Mouse (Mus musculus): Measurements from ENCODE around the gene Fgd6.

Fgd6 gene

DNA sequence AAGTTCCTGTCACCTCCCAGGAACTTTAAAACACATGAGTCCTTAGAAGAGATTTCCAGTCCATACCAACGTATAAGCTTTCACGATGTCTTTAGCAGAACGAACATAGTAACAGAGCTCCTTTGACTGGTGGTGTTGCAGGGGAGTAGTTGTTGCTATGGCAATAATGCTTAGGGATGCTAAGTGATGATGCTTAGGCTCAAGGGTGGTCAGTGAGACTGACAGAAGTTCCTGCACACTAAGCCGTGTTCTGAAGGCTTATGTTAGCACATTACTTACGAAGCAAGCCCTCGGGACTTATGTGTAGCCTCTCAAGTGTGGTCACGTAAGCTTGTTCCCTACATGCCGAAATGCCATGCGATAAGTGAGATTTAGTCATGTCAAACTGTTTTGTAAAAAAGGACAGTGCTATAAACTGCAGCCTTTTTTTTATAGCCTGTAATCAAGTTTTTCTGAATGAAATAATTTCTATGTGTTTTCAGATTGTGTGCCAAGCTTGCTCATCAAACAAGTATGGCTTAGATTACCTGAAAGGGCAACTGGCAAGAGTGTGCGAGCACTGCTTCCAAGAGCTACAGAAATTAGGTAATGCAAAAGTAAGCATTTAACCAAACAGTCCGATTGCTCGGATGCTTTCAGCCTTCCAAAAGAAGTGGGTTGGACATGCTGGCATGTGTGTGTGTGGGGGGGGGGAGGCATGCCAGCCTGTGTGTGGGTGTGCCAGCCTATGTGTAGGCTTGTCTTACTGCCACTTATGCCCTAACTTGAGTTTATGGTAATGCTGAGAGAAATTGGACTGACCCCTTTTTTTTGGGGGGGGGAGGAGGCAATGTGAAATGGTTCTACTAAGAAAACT lies 99.0 kb downstream of the Fgd6 start:
- DNase-seq (ENCODE audit: low read depth in 2 of 2, low spot score in 2 of 2): no peak

DNA sequence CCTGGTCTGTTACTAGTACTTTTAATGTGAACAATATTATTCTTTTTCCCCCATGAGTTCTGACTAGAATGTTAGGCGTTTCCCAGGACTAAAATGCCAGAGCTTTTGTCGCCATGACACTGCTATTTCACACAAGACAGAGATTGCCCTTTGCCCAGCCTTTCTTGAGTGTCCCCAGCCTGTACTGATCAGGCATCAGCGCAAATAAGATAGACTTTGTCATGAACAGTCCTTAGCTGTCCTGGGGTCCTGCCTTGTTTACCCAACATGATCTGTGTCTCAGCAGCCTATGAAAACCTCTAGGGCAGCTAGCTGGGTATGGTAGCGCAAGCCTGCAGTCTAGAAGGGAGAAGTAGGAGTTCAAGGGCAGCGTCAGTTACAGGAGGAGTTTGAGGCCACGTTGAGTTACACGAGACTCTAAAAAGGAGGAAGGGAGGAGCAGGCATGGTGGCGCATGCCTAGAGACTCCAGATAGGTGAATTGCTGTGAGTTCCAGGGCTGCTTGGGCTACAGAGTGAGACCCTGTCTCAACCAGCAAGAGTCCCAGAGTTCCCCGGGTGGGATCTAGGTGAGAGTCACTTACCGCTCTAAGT lies 103.2 kb downstream of the Fgd6 start:
- no peak for DNase-seq (ENCODE audit: low read depth in 2 of 2, low spot score in 2 of 2)

DNA sequence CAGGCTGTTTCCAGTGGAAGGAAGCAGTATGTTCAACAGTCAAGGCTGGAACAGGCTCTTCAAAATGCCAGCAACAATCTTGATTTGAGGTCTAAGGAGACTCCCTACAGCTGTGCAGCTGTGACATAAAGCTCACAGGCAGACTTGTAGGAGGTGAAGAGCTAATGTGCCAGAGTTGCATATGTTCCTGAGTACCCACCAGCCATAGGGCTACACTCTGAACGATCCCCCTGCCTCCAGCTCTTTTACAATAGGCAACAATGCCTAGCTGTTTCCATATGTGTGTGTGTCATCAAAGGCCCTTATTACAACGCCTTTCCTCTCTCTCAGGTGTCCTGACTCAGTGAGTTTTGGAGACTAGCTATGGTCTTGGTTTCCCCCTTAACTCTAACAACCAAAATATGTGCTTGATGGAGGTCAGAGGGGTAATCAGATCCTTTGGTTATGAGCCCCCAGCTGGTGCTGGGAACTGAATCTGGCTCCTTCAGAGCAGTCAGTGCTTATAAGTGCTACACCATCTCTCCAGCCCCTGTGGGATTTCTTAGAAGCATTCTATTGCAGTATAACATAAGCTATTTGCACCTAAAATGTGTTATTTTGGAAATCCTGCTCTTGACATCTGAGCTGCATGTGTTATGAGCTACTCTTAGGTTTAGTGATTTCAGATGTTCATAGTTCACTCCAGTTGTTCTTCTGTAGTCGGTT lies 104.6 kb downstream of the Fgd6 start:
- no peak for DNase-seq (ENCODE audit: low read depth in 2 of 2, low spot score in 2 of 2)

DNA sequence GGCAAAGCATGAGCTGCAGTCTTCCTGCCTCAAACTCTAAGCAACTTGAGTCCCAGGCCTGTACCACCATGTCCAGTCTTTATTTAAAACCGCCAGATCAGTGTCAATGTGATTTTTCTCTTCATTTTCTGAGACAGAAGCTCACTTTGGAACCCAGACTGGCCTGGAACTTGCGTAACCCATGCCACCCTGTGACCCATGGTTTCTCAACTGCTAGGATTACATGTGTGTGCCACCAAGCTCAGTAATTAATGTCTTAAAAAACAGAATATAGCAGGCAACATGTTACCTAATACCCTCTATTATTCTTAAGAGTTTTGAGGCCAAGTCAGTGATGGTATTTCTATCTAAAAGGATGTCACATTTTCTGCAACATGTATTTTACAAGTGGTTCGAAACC lies 106.6 kb downstream of the Fgd6 start:
- DNase-seq (ENCODE audit: low read depth in 2 of 2, low spot score in 2 of 2): no peak

DNA sequence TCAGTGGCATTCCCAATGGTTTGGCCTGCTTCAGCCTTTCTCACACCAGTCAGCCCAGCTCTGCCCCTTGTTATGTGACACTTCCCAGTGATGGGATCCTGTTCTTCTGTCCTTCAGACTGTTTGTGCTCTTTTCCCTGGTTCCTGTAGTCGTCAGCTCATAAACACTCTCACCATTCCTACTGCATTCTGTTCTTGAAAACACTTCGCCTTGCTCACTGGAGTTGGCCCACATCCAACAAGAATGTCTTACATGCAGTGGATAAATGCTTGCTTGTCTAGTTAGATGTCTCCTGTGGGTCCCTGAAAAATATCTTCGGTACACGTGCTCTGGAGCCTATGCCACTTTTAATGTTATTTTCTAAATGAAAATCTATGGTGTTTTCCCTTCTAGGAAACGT lies 108.8 kb downstream of the Fgd6 start:
- DNase-seq (ENCODE audit: low read depth in 2 of 2, low spot score in 2 of 2): no peak

DNA sequence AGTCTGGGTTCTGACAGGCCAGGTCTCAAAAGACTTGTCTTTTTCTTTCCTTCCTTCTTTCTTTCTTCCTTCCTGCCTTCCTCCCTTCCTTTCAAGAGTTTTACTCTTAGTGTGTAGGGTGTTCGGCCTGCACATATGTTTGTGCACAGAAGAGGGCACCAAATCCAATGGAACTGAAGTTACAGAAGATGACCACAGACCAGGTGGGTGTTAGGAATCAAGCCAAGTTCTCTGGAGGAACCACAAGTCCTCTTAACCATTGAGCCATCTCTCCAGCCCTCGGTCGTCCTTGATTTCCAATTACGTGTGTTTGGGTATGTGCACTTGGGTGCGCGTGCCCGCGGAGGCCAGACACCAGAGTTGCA lies 111.6 kb downstream of the Fgd6 start:
- no peak for DNase-seq (ENCODE audit: low read depth in 2 of 2, low spot score in 2 of 2)

DNA sequence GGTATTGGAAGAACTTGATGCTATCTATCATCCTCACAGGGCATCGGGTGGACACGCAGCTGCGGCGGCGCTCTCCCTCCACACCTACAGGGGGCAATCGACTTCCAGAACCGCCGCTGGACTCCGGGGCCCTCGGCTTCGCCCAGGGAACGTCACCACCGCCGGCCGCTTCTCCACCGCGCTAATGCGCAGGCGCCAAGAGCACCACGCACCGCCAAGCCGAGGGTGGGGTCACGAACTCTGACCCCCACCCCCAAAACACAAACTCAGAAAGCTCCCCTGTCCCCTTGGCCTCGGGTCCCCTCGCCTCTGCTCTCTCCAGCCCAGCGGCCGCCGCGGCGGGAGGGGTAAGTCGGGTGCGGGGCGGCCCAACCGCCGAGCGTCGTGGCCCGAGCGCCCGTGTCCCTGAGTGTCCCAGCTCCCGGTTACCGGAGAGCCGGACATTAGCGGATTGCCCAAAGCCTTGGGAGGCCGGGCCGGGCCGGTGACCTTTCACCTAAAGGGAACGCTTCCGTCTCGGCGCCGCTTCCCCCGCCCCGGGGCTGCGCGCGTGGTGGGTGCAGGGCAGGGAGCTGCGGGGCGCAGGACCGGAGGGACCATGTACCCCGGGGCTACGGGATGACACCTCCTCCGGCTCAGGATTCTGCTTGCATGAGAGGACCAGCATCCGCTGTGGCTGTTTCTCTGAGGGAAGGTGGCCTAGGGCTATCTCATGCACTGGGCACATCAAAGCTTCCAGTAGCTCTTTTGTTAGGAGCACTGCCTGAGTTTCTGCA lies 112.1 kb downstream of the Fgd6 start, which contains the start of gene Nr2c1:
Gene Nr2c1, plus strand, starts transcription at position 268 of the 776 bp plus-strand sequence.
- DNase-seq (ENCODE audit: low read depth in 2 of 2, low spot score in 2 of 2): peak; percentile 62 to 64

DNA sequence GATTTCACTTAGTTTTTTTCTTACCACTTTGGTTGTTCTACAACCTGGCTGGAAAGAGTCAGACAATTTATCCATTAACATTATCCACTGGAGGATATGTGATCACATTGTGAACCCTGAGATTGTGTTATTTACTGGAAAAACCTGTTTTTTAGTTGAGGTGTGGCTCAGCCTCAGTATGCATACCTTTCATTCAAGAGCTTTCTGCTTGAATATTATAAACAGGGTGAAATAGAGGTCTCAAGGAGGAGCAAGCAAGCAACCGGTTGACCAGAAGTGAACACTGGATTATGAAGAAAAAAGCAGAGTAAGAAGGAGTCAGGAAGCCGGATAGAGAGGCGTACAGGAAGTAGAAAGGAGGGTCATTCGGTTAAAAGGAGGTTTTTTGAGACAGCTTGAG lies 115.7 kb downstream of the Fgd6 start:
- no peak for DNase-seq (ENCODE audit: low read depth in 2 of 2, low spot score in 2 of 2)

DNA sequence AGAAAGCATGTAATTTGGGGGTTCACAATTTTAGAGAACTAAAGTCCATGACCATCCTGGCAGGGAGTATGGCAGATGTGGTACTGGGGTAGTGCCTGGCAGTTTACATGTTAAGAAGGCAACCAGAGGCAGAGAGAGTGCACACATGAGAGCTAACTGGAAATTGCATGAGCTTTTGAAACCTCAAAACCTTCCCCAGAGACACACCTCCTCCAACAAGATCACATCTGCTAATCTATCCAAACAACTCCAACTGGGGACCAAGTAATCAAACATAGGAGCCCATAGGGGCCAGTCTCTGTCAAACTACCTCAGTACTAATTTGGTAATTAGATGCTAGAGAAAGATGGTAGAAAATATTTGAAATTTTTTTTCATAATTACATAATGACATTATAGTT lies 118.0 kb downstream of the Fgd6 start:
- no peak for DNase-seq (ENCODE audit: low read depth in 2 of 2, low spot score in 2 of 2)

DNA sequence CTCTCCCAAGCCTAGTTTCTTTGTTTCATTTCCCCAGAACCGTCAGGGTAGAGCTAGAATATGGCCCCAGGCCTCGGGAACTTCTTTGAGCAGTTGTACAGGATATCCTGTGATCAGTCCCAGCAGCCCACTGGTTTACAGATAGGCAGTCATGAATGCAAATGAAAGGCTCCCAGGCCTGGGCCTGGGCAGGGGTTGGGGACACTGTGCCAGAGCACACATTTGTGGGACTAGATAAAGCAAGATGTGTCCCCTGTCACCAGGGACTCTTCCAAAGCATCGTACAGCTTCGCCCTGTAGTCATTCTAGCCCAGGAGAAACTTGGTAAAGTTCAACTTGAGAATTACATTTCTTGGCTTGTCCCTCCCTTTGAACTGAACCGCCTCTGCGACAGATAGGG lies 123.2 kb downstream of the Fgd6 start:
- DNase-seq (ENCODE audit: low read depth in 2 of 2, low spot score in 2 of 2): no peak

DNA sequence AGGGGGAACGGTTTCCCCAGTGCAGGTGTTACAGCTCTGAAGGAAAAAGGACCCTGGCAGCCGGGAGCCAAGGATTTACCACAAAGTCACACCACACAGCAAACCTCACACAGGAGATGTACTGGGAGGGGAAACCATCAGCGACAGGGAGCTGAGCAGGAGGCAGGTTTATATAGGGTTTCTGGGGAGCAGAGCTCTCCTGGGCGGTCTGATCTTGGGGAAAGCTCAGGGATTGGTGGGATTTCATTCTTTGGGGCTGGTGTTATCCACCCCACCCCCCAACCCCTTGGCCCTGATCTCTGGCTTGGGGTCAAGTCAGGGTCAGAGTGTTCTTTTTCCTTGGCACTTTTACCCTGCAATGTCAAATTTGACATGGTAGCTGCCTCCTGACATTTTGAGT lies 123.6 kb downstream of the Fgd6 start:
- DNase-seq (ENCODE audit: low read depth in 2 of 2, low spot score in 2 of 2): no peak

DNA sequence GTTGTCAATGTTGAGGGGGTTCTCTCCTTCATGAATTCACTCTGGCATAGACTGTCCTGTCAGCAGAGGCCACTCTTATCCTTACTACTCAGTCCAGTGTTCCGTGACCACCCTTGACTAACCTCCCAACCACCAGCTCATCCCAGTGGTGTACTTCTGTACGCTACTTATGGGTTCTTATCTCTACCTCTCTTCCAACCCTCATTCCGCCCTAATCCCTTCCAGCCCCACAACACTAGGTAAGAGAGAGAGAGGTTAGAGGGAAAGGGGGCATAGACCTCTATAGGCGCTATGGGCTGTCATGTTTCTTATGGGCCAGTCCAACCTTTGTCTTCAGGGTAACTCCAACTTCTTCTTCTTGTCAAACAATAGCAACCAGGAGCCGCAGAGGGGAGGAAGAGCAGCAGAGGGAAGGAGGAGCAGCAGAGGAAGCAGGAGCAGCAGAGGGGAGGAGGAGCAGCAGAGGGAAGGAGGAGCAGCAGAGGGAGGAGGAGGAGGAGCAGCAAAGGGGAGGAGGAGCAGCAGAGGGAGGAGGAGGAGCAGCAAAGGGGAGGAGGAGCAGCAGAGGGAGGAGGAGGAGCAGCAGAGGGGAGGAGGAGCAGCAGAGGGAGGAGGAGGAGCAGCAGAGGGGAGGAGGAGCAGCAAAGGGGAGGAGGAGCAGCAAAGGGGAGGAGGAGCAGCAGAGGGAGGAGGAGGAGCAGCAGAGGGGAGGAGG lies 125.4 kb downstream of the Fgd6 start:
- no peak for DNase-seq (ENCODE audit: low read depth in 2 of 2, low spot score in 2 of 2)

DNA sequence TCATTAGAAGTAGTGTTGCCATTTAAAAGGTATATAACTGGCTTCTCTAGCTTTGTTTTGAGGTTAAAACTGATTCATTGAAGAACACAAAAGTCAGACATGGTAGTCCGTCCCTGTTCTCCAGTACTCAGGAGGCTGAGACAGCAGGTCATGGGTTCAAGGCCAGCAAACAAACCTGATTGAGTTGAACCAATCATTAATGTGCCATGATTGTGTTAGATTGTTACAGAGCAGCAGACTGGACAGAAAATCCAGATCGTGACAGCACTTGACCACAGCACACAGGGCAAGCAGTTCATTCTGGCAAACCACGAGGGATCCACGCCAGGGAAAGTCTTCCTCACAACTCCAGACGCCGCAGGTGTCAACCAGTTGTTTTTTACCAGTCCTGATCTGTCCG lies 126.2 kb downstream of the Fgd6 start:
- no peak for DNase-seq (ENCODE audit: low read depth in 2 of 2, low spot score in 2 of 2)

DNA sequence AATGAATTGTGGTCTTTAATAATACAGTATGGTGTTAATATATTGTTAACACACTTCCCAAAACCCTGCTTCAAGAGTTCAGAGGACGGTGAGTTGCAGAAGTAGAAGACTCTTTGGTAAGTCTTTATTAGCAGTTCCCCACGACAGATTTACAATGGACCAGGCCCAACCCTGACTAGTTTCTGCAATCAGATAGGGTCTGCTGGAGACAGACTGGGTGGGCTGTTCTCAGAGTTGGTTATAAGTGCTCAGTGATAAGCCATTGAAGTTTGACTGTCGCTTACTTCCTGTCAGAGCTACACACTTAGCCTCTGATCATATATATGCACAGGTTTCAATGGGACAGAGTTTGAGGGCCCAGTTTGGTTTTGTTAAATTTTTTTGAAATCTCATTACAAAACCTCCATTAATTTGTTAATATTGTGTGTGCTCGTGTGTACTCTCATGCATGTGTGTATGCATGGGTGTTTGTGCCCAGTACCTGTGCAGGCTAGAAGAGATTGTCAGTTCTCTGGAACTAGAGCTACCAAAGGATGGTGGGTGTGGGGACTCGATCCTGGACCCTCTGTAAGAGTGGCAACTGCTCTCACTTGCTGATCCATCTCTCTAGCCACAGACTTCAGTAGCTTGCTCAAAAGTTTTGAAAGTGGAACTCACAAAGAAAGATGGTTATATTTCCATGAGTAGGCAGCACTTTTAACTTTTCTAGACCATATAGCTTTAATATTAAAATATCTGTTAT lies 128.5 kb downstream of the Fgd6 start:
- DNase-seq (ENCODE audit: low read depth in 2 of 2, low spot score in 2 of 2): no peak

DNA sequence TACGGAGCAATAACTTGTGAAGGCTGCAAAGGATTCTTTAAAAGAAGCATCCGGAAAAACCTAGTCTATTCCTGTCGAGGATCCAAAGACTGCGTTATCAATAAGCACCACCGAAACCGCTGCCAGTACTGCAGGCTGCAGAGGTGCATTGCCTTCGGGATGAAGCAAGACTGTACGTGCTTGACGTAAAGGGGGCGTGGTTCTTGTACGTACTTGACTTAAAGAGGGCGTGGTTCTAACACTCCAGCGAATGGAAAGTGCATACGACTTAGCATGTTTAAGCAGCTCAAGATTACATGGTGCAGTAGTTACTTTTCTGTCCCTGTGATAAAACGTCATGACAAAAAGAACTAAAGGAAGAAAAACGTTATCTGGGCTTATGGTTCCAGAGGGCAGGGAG lies 129.6 kb downstream of the Fgd6 start:
- DNase-seq (ENCODE audit: low read depth in 2 of 2, low spot score in 2 of 2): no peak

DNA sequence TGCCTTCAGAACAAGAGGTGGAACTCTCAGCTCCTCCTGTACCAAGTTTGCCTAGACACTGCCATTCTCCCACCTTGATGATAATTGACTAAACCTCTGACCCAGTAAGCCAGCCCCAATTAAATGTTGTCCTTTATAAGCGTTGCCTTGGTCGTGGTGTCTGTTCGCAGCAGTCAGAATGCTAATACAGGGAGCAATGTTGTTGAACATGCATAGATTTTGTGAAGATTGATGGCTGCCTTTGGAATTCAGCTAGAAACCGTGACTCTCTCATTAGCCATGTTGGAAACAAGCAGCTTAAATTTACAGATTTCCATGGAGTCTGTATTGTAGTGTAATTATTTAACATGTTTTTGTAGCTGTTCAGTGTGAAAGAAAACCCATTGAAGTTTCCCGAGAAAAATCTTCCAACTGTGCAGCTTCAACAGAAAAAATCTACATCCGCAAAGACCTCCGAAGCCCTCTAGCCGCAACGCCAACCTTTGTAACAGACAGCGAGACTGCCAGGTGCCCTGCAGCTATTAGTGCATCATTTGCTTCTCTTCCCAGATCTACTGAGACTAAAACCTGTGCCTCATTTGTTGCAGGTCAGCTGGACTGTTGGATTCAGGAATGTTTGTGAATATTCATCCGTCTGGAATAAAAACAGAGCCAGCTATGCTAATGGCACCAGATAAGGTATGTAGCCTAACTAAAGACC lies 131.4 kb downstream of the Fgd6 start:
- no peak for DNase-seq (ENCODE audit: low read depth in 2 of 2, low spot score in 2 of 2)

DNA sequence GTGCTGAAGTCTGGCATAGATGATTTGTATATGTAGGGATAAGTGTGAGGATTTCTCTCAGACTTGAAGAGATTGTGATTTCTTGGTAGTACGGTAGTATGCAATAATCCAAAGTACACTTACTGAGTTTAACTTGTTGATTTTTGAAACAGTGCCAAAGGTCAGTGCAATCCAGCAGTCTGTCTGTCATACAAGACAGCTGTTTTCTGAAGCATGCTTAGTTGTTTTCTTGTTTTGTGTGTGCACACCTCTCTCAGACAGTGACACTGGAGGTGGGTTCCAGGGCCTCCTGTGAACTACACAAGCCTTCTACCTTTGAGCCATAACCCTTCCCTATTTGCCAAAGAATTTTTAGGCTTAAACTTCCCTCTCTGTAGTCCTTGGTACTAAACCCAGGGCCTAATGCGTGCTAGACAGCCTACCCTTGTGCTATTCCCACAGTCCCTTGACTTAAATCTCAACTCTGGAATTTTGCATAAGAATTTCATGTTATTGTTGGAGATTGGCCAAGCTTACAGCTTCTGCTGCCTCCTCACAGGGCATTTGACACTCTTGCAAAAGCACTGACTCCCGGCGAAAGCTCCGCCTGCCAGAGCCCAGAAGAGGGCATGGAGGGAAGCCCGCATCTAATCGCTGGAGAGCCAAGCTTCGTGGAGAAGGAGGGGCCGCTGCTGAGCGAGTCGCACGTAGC lies 135.8 kb downstream of the Fgd6 start:
- DNase-seq (ENCODE audit: low read depth in 2 of 2, low spot score in 2 of 2): no peak

DNA sequence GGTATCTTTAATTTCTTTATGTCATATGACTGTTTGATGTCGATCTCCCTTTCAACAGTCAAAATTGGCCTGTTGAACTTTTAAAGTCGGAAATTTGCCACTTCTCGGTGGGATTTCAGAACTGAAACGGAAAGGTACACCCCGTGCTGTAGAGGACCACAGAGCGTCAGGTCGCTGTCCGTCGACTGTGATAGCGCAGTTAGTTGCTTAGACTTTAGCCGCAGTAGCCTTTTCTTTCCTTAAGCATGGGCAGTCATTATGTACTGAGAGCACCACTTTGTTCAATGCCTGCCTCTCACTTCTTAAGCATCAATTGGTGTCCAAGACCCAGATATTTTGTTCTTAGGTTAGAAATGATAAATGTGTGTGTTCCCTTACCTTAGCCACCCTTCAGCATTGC lies 136.3 kb downstream of the Fgd6 start:
- DNase-seq (ENCODE audit: low read depth in 2 of 2, low spot score in 2 of 2): no peak

DNA sequence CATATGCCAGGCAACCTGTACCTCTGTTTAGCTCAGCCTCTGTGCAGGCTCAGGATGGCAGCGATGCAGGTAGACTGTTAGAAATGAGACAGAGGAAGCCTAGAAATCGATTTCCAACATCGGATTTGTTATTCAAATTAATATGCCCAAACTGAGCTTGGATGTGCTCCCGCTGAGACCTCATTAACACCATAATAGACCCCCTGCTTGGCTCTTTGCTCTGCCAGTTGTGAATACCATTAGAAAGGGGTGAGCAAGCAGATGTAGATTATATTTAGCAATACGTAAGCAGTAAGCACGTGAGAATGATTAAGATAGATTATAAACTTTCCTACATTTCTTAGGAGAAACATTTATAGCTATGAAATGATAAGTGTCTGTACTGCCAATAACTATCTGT lies 136.9 kb downstream of the Fgd6 start:
- no peak for DNase-seq (ENCODE audit: low read depth in 2 of 2, low spot score in 2 of 2)
